Mouse (Mus musculus) intestine, embryonic 15.5 days (tissue): Measurements from ENCODE around the gene Col6a6. TPM values are rescaled to one million over a fixed set of nuclear protein-coding genes. Genes with fewer than 3 reads are reported as not detected.
A peak's percentile ranks its signal among the peaks of the same experiment; 100 is the strongest.

ENCODE experiments used
- ATAC-seq: fragments of 200-750 bp; cut with Nextera tagmentation; 2 replicates; pipeline ENCODE4 v1.8.0; 2017; ENCODE audit warnings: moderate TSS enrichment, moderate library complexity
- H3K27ac ChIP-seq: fragments of 300-500 bp; sonication (generic); 2 replicates; pipeline ENCODE4 v1.5.1; 2015; ENCODE audit warnings: mild to moderate bottlenecking, inconsistent platforms
- H3K27me3 ChIP-seq: fragments of 300-500 bp; sonication (generic); replicated peaks from 2 replicates; pipeline ENCODE4 v1.6.1; 2015; ENCODE audit warnings: inconsistent platforms
- H3K36me3 ChIP-seq: fragments of 300-500 bp; sonication (generic); 2 replicates; pipeline ENCODE4 v1.6.1; 2015; ENCODE audit warnings: inconsistent platforms
- H3K4me1 ChIP-seq: fragments of 300-500 bp; sonication (generic); replicated peaks from 2 replicates; pipeline ENCODE4 v1.6.1; 2015; ENCODE audit warnings: inconsistent platforms
- H3K4me2 ChIP-seq: fragments of 300-500 bp; sonication (generic); replicated peaks from 2 replicates; pipeline ENCODE4 v1.6.1; 2015; ENCODE audit warnings: mild to moderate bottlenecking, inconsistent platforms
- H3K4me3 ChIP-seq: fragments of 300-500 bp; sonication (generic); replicated peaks from 2 replicates; pipeline ENCODE4 v1.5.1; 2015; ENCODE audit warnings: inconsistent platforms
- H3K9ac ChIP-seq: fragments of 300-500 bp; sonication (generic); 2 replicates; pipeline ENCODE4 v1.6.1; 2015; ENCODE audit warnings: inconsistent platforms
- H3K9me3 ChIP-seq: fragments of 300-500 bp; sonication (generic); 2 replicates; pipeline ENCODE4 v1.6.1; 2016; ENCODE audit warnings: inconsistent platforms
- whole genome bisulfite sequencing: fragments of 180-500 bp; shearing (Covaris S2); methylation state at CpG from one replicate; pipeline ENCODE4 v1.1.7; 2015; 5-methylcytosine and 5-hydroxymethylcytosine counted together
- polyA plus RNA-seq: library from polyadenylated mRNA; unstranded; fragments of >200 nt; fragmentation: Nextera tagmentation; extraction: Ambion mirVana; gene quantifications from 2 replicates; pipeline ENCODE4 v1.2.1, GENCODE M21; 2015

The Col6a6 gene
- polyA plus RNA-seq, 1 experiment from 2014 or later: 1.2 TPM

GRCm38 (mm10) chr9:105764127-105764526 lies 63.8 kb downstream of the Col6a6 start:
- no peak overlapping the region for H3K4me3 ChIP-seq
- no peak overlapping the region for H3K9ac ChIP-seq
- no peak overlapping the region for H3K27ac ChIP-seq
- ATAC-seq: peak; percentile 58; the same call in 1 of the 2 replicates
- H3K4me1 ChIP-seq: no peaks in the 10 kb centered on the region
- no peak overlapping the region for H3K4me2 ChIP-seq
- H3K27me3 ChIP-seq: no peaks in the 10 kb centered on the region
- no peaks in the 10 kb centered on the region for H3K36me3 ChIP-seq
- H3K9me3 ChIP-seq: no peaks in the 10 kb centered on the region
- WGBS: 52% methylated on average over 5 of the region's 5 CpGs

GRCm38 (mm10) chr9:105763625-105764024 lies 64.3 kb downstream of the Col6a6 start:
- H3K4me2 ChIP-seq: no peak overlapping the region
- no peaks in the 10 kb centered on the region for H3K9me3 ChIP-seq
- H3K4me1 ChIP-seq: no peaks in the 10 kb centered on the region
- H3K36me3 ChIP-seq: no peaks in the 10 kb centered on the region
- H3K9ac ChIP-seq: no peak overlapping the region
- no peak for ATAC-seq
- no peak overlapping the region for H3K27ac ChIP-seq
- H3K4me3 ChIP-seq: no peak overlapping the region
- WGBS: 65% methylated on average over 3 of the region's 3 CpGs
- no peaks in the 10 kb centered on the region for H3K27me3 ChIP-seq

GRCm38 (mm10) chr9:105762274-105762673 lies 65.7 kb downstream of the Col6a6 start:
- Histone ChIP-seq H3K9ac (no peak overlapping the region), H3K36me3 (no peaks in the 10 kb centered on the region), H3K4me1 (no peaks in the 10 kb centered on the region), H3K9me3 (no peaks in the 10 kb centered on the region), H3K4me3 (no peak overlapping the region), H3K27me3 (no peaks in the 10 kb centered on the region), H3K4me2 (no peak overlapping the region), H3K27ac (no peak overlapping the region)
- ATAC-seq: no peak
- WGBS: 87% methylated on average over 7 of the region's 7 CpGs

- Histone ChIP-seq H3K4me1 (no peaks in the 10 kb centered on the region), H3K36me3 (no peaks in the 10 kb centered on the region), H3K9ac (no peak overlapping the region), H3K9me3 (no peaks in the 10 kb centered on the region), H3K27me3 (no peaks in the 10 kb centered on the region), H3K27ac (no peak overlapping the region), H3K4me2 (no peak overlapping the region), H3K4me3 (no peak overlapping the region)
- ATAC-seq: no peak
- 83% methylated on average over 5 of the region's 5 CpGs for WGBS
Observed at GRCm38 (mm10) chr9:105758861-105759260, 69.1 kb downstream of the Col6a6 start.

GRCm38 (mm10) chr9:105758173-105758765 lies 69.7 kb downstream of the Col6a6 start:
- Histone ChIP-seq H3K4me3 (no peak overlapping the region), H3K9ac (no peak overlapping the region), H3K4me2 (no peak overlapping the region), H3K9me3 (no peaks in the 10 kb centered on the region), H3K4me1 (no peaks in the 10 kb centered on the region), H3K27me3 (no peaks in the 10 kb centered on the region), H3K36me3 (no peaks in the 10 kb centered on the region), H3K27ac (no peak overlapping the region)
- 77% methylated on average over 14 of the region's 14 CpGs for WGBS
- ATAC-seq: no peak

GRCm38 (mm10) chr9:105754256-105754655 lies 73.7 kb downstream of the Col6a6 start:
- no peaks in the 10 kb centered on the region for H3K9me3 ChIP-seq
- H3K4me3 ChIP-seq: no peak overlapping the region
- H3K27ac ChIP-seq: no peak overlapping the region
- no peak overlapping the region for H3K4me2 ChIP-seq
- H3K36me3 ChIP-seq: no peaks in the 10 kb centered on the region
- WGBS: 37% methylated on average over 1 of the region's 1 CpGs
- H3K27me3 ChIP-seq: no peaks in the 10 kb centered on the region
- ATAC-seq: no peak
- H3K9ac ChIP-seq: no peak overlapping the region
- no peaks in the 10 kb centered on the region for H3K4me1 ChIP-seq

GRCm38 (mm10) chr9:105745861-105746260 lies 82.1 kb downstream of the Col6a6 start:
- H3K4me1 ChIP-seq: no peaks in the 10 kb centered on the region
- 83% methylated on average over 3 of the region's 3 CpGs for WGBS
- H3K36me3 ChIP-seq: no peaks in the 10 kb centered on the region
- H3K9me3 ChIP-seq: 0 out of 2 replicates have a peak, but pooled peaks cover 3% of the 10 kb centered on the region
- no peak for ATAC-seq
- no peak overlapping the region for H3K9ac ChIP-seq
- no peak overlapping the region for H3K4me2 ChIP-seq
- no peak overlapping the region for H3K4me3 ChIP-seq
- no peak overlapping the region for H3K27ac ChIP-seq
- no peaks in the 10 kb centered on the region for H3K27me3 ChIP-seq

GRCm38 (mm10) chr9:105740413-105740812 lies 87.5 kb downstream of the Col6a6 start:
- WGBS: 74% methylated on average over 2 of the region's 2 CpGs
- no peaks in the 10 kb centered on the region for H3K9me3 ChIP-seq
- no peak overlapping the region for H3K4me3 ChIP-seq
- H3K27ac ChIP-seq: no peak overlapping the region
- no peaks in the 10 kb centered on the region for H3K4me1 ChIP-seq
- H3K4me2 ChIP-seq: no peak overlapping the region
- no peak overlapping the region for H3K9ac ChIP-seq
- H3K27me3 ChIP-seq: no peaks in the 10 kb centered on the region
- no peaks in the 10 kb centered on the region for H3K36me3 ChIP-seq
- ATAC-seq: no peak

GRCm38 (mm10) chr9:105739446-105739845 lies 88.5 kb downstream of the Col6a6 start:
- 85% methylated on average over 9 of the region's 9 CpGs for WGBS
- Histone ChIP-seq H3K4me1 (no peaks in the 10 kb centered on the region), H3K36me3 (no peaks in the 10 kb centered on the region), H3K9me3 (no peaks in the 10 kb centered on the region), H3K27ac (no peak overlapping the region), H3K27me3 (no peaks in the 10 kb centered on the region), H3K9ac (no peak overlapping the region), H3K4me2 (no peak overlapping the region), H3K4me3 (no peak overlapping the region)
- ATAC-seq: no peak

- Histone ChIP-seq H3K9ac (no peak overlapping the region), H3K4me1 (no peaks in the 10 kb centered on the region), H3K9me3 (no peaks in the 10 kb centered on the region), H3K4me3 (no peak overlapping the region), H3K36me3 (no peaks in the 10 kb centered on the region), H3K27me3 (no peaks in the 10 kb centered on the region), H3K4me2 (no peak overlapping the region), H3K27ac (no peak overlapping the region)
- no peak for ATAC-seq
- 34% methylated on average over 8 of the region's 8 CpGs for WGBS
Observed at GRCm38 (mm10) chr9:105737448-105737847, 90.5 kb downstream of the Col6a6 start.

GRCm38 (mm10) chr9:105735195-105735594 lies 92.8 kb downstream of the Col6a6 start:
- no peak overlapping the region for H3K4me3 ChIP-seq
- H3K4me2 ChIP-seq: no peak overlapping the region
- H3K4me1 ChIP-seq: no peaks in the 10 kb centered on the region
- no peaks in the 10 kb centered on the region for H3K36me3 ChIP-seq
- H3K9me3 ChIP-seq: no peaks in the 10 kb centered on the region
- no peak for ATAC-seq
- H3K27me3 ChIP-seq: no peaks in the 10 kb centered on the region
- 80% methylated on average over 5 of the region's 5 CpGs for WGBS
- H3K9ac ChIP-seq: no peak overlapping the region
- no peak overlapping the region for H3K27ac ChIP-seq

GRCm38 (mm10) chr9:105734651-105735050 lies 93.3 kb downstream of the Col6a6 start:
- ATAC-seq: no peak
- H3K9ac ChIP-seq: no peak overlapping the region
- H3K27me3 ChIP-seq: no peaks in the 10 kb centered on the region
- H3K4me2 ChIP-seq: no peak overlapping the region
- no peaks in the 10 kb centered on the region for H3K9me3 ChIP-seq
- H3K4me1 ChIP-seq: no peaks in the 10 kb centered on the region
- no peaks in the 10 kb centered on the region for H3K36me3 ChIP-seq
- no peak overlapping the region for H3K27ac ChIP-seq
- 72% methylated on average over 2 of the region's 2 CpGs for WGBS
- no peak overlapping the region for H3K4me3 ChIP-seq

GRCm38 (mm10) chr9:105731976-105732375 lies 96.0 kb downstream of the Col6a6 start:
- Histone ChIP-seq H3K9ac (no peak overlapping the region), H3K4me1 (no peaks in the 10 kb centered on the region), H3K9me3 (no peaks in the 10 kb centered on the region), H3K36me3 (no peaks in the 10 kb centered on the region), H3K27ac (no peak overlapping the region), H3K4me3 (no peak overlapping the region), H3K4me2 (no peak overlapping the region), H3K27me3 (no peaks in the 10 kb centered on the region)
- no peak for ATAC-seq
- 60% methylated on average over 7 of the region's 7 CpGs for WGBS
